Mouse (Mus musculus) forebrain, embryonic 13.5 days (tissue): Measurements from ENCODE around the gene Eml1. TPM values are rescaled to one million over a fixed set of nuclear protein-coding genes. Genes with fewer than 3 reads are reported as not detected.
"Not testable (repeated sequence)": the region's sequence is repeated elsewhere in the genome, so short reads cannot be mapped to it uniquely, and the experiment has no call there.

ENCODE experiments used
- ATAC-seq: fragments of 200-750 bp; cut with Nextera tagmentation; 2 replicates; pipeline ENCODE4 v1.8.0; 2017
- H3K27ac ChIP-seq: fragments of 300-500 bp; sonication (generic); 2 replicates; pipeline ENCODE4 v1.5.1; 2015; ENCODE audit warnings: inconsistent platforms, mild to moderate bottlenecking, moderate library complexity
- H3K27me3 ChIP-seq: fragments of 300-500 bp; sonication (generic); 2 replicates; pipeline ENCODE4 v1.6.1; 2015; ENCODE audit warnings: mild to moderate bottlenecking, inconsistent platforms
- H3K36me3 ChIP-seq: fragments of 300-500 bp; sonication (generic); 2 replicates; pipeline ENCODE4 v1.6.1; 2015; ENCODE audit warnings: mild to moderate bottlenecking, inconsistent platforms; ENCODE audit not compliant: poor library complexity, severe bottlenecking
- H3K4me1 ChIP-seq: fragments of 300-500 bp; sonication (generic); 2 replicates; pipeline ENCODE4 v1.6.1; 2015; ENCODE audit warnings: inconsistent platforms
- H3K4me2 ChIP-seq: fragments of 300-500 bp; sonication (generic); 2 replicates; pipeline ENCODE4 v1.6.1; 2015; ENCODE audit warnings: inconsistent platforms, mild to moderate bottlenecking, moderate library complexity
- H3K4me3 ChIP-seq: fragments of 300-500 bp; sonication (generic); 2 replicates; pipeline ENCODE4 v1.5.1; 2015; ENCODE audit warnings: mild to moderate bottlenecking, inconsistent platforms
- H3K9ac ChIP-seq: fragments of 300-500 bp; sonication (generic); 2 replicates; pipeline ENCODE4 v1.6.1; 2015; ENCODE audit warnings: mild to moderate bottlenecking, inconsistent platforms
- H3K9me3 ChIP-seq: fragments of 300-500 bp; sonication (generic); replicated peaks from 2 replicates; pipeline ENCODE4 v1.6.1; 2016; ENCODE audit warnings: inconsistent platforms
- WGBS: fragments of 180-500 bp; shearing (Covaris S2); methylation state at CpG from one replicate; pipeline ENCODE4 v1.1.7; 2015; 5-methylcytosine and 5-hydroxymethylcytosine counted together
- polyA plus RNA-seq: library from polyadenylated mRNA; unstranded; fragments of >200 nt; fragmentation: Nextera tagmentation; extraction: Ambion mirVana; gene quantifications from 2 replicates; pipeline ENCODE4 v1.2.1, GENCODE M21; 2015

Gene Eml1
- polyA plus RNA-seq, 1 experiment from 2014 or later, result 54.5 TPM

DNA sequence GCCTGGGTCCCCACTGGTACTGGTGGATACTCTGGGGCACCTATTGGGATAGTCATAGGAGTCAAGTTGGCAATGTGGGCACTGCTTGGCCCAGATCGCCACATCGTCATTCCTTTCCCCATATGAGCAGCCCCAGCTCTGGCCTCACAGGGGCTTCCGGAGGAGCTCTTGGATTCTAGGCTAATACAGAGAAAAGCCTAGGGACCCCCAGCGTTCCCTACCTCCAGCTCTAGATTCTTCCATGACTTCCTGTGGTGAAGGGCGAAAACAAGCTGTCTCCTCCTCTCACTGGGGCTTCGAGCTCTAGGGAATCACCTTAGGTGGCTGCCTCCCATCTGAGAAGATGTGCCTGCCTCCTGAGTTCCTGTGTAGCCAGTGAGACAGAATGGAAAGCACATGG is 119.6 kb downstream of the Eml1 start:
- H3K4me1 ChIP-seq, result peaks cover 36% of the 10 kb centered on the region
- H3K4me2 ChIP-seq, result no peak overlapping the region
- no peak overlapping the region for H3K9ac ChIP-seq
- no peak overlapping the region for H3K4me3 ChIP-seq
- no peak for ATAC-seq
- no peaks in the 10 kb centered on the region for H3K9me3 ChIP-seq
- H3K27me3 ChIP-seq, result no peaks in the 10 kb centered on the region
- H3K27ac ChIP-seq, result 0 out of 2 replicates have a peak overlapping the region, but pooled peaks have one; percentile 2
- no peaks in the 10 kb centered on the region for H3K36me3 ChIP-seq
- 86% methylated on average over 6 of the region's 6 CpGs for WGBS

DNA sequence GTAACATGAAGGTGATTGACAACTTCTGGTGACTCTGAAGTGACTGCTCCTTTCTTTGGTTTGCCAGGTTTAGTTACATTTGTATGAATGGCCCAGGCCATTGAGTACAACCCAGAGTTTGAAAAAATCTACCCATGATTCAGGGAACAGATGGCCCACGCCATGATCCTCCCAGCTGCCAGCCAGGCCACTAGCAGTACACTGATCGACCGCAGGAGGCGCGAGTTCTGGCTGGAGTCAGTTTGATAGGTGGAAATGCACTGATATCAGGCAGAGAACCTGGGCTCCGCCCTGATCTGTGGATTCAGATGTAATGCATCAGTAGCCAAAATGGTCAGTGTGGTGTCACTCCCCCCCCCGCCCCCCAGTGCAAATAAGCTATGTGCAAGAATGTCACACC is 120.2 kb downstream of the Eml1 start:
- ATAC-seq, result no peak
- H3K27ac ChIP-seq, result no peak overlapping the region
- no peaks in the 10 kb centered on the region for H3K27me3 ChIP-seq
- no peaks in the 10 kb centered on the region for H3K9me3 ChIP-seq
- no peak overlapping the region for H3K4me2 ChIP-seq
- no peak overlapping the region for H3K9ac ChIP-seq
- WGBS, result 65% methylated on average over 7 of the region's 7 CpGs
- peaks cover 42% of the 10 kb centered on the region for H3K4me1 ChIP-seq
- no peak overlapping the region for H3K4me3 ChIP-seq
- no peaks in the 10 kb centered on the region for H3K36me3 ChIP-seq

DNA sequence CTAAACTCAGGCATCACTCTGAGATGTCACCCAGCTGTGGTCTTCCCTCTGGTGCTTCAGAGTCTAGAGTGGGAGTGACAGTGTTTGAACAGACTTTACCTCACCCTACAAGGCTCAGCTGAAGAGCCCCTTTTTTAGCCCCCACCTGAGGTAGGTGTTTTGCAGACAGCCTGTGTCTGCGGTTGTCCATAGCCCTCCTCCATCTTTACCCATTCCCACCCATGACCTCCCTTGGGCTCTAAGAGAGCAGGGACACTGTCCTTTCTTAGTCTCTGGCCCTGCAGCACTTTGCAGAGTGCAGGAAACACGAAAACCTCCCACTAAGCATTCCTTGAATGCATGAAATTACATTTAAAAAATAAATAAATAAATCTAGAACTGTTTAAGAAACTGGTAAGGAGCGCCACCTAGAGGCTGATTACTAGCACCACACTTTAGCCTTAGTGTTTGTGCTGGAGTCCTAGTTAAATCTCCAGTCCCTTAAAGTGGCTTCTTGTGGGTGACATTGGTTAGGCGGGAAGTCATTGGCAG is 123.3 kb downstream of the Eml1 start:
- no peak overlapping the region for H3K27ac ChIP-seq
- no peaks in the 10 kb centered on the region for H3K27me3 ChIP-seq
- peaks cover 45% of the 10 kb centered on the region for H3K4me1 ChIP-seq
- no peaks in the 10 kb centered on the region for H3K9me3 ChIP-seq
- no peaks in the 10 kb centered on the region for H3K36me3 ChIP-seq
- peak; percentile 54; the same call in 1 of the 2 replicates for ATAC-seq
- H3K9ac ChIP-seq, result peak overlapping the region; percentile 30; the same call in 1 of the 2 replicates
- WGBS, result 21% methylated on average over 4 of the region's 4 CpGs
- no peak overlapping the region for H3K4me2 ChIP-seq
- H3K4me3 ChIP-seq, result no peak overlapping the region

GRCm38 (mm10) chr12:108495455-108496235 is 124.9 kb downstream of the Eml1 start:
- no peaks in the 10 kb centered on the region for H3K9me3 ChIP-seq
- peaks cover 32% of the 10 kb centered on the region for H3K4me1 ChIP-seq
- no peak overlapping the region for H3K4me2 ChIP-seq
- 61% methylated on average over 8 of the region's 8 CpGs for WGBS
- H3K9ac ChIP-seq, result peak overlapping the region; percentile 38; the same call in 1 of the 2 replicates
- peak overlapping the region; percentile 51 for H3K27ac ChIP-seq
- no peak overlapping the region for H3K4me3 ChIP-seq
- peak; percentile 36; the same call in 1 of the 2 replicates for ATAC-seq
- no peaks in the 10 kb centered on the region for H3K27me3 ChIP-seq
- H3K36me3 ChIP-seq, result no peaks in the 10 kb centered on the region

GRCm38 (mm10) chr12:108503064-108503463 is 132.3 kb downstream of the Eml1 start:
- 70% methylated on average over 10 of the region's 10 CpGs for WGBS
- H3K4me3 ChIP-seq, result no peak overlapping the region
- ATAC-seq, result no peak
- no peaks in the 10 kb centered on the region for H3K4me1 ChIP-seq
- H3K36me3 ChIP-seq, result peaks cover 6% of the 10 kb centered on the region; the same call in 1 of the 2 replicates
- no peaks in the 10 kb centered on the region for H3K27me3 ChIP-seq
- no peak overlapping the region for H3K27ac ChIP-seq
- H3K9me3 ChIP-seq, result no peaks in the 10 kb centered on the region
- H3K4me2 ChIP-seq, result no peak overlapping the region
- no peak overlapping the region for H3K9ac ChIP-seq

GRCm38 (mm10) chr12:108503582-108503981 is 132.8 kb downstream of the Eml1 start:
- Histone ChIP-seq H3K4me1 (no peaks in the 10 kb centered on the region), H3K4me2 (no peak overlapping the region), H3K9ac (no peak overlapping the region), H3K4me3 (no peak overlapping the region), H3K27ac (no peak overlapping the region), H3K27me3 (no peaks in the 10 kb centered on the region), H3K36me3 (peaks cover 6% of the 10 kb centered on the region; the same call in 1 of the 2 replicates), H3K9me3 (no peaks in the 10 kb centered on the region)
- WGBS, result 81% methylated on average over 16 of the region's 16 CpGs
- ATAC-seq, result no peak

DNA sequence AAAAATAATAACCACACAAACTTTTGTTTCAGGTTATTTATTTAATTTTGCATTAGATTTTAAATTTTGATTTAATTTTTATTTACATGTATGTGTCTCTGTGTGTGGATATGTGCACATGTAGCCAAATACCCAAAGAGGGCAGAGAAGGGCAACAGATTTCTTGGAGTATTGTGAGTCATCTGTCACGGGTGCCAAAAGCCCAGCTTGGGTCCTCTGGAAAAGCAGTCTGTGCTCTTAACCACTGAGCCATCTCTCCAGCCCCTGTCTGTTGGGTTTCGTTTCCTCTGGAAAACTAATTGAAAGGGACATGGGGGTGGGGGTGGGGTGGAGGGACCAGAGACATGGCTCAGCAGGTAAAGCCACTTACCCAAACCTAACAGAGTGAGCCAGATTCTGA is 135.1 kb downstream of the Eml1 start:
- H3K4me1 ChIP-seq, result no peaks in the 10 kb centered on the region
- WGBS, result 84% methylated on average over 2 of the region's 2 CpGs
- no peak overlapping the region for H3K4me2 ChIP-seq
- no peaks in the 10 kb centered on the region for H3K27me3 ChIP-seq
- H3K27ac ChIP-seq, result no peak overlapping the region
- peaks cover 6% of the 10 kb centered on the region; the same call in 1 of the 2 replicates for H3K36me3 ChIP-seq
- ATAC-seq, result no peak
- no peaks in the 10 kb centered on the region for H3K9me3 ChIP-seq
- no peak overlapping the region for H3K9ac ChIP-seq
- no peak overlapping the region for H3K4me3 ChIP-seq

GRCm38 (mm10) chr12:108507046-108507445 is 136.3 kb downstream of the Eml1 start:
- not testable (repeated sequence) for H3K4me3 ChIP-seq, ATAC-seq, H3K9me3 ChIP-seq, H3K9ac ChIP-seq, H3K4me1 ChIP-seq, H3K27ac ChIP-seq, H3K36me3 ChIP-seq, H3K4me2 ChIP-seq, H3K27me3 ChIP-seq
- WGBS, result 81% methylated on average over 3 of the region's 3 CpGs

DNA sequence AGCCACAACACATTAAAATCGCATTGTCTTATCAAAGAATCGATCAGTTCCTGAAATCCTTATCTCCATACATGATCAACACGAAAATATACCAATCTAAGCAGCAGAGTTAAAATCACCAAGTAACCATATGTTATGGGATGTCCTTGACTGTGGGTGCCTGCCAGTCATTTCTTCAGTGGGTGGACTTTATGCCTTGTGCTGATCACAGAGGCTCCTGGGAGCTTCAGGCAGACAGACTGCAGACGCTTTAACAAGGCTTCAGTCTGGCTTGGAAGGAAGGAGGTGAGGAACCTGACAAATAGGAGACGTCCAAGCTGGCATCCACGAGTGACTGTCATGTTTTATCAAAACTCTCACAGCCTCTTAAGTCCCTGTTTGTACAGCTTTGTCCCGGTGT is 139.8 kb downstream of the Eml1 start:
- Histone ChIP-seq H3K4me2 (no peak overlapping the region), H3K27me3 (no peaks in the 10 kb centered on the region), H3K9ac (peak overlapping the region; percentile 16; the same call in 1 of the 2 replicates), H3K4me3 (no peak overlapping the region), H3K27ac (no peak overlapping the region), H3K36me3 (peaks cover 34% of the 10 kb centered on the region), H3K9me3 (no peaks in the 10 kb centered on the region), H3K4me1 (no peaks in the 10 kb centered on the region)
- no peak for ATAC-seq
- WGBS, result 74% methylated on average over 7 of the region's 7 CpGs

GRCm38 (mm10) chr12:108511009-108511408 is 140.3 kb downstream of the Eml1 start:
- no peak overlapping the region for H3K4me2 ChIP-seq
- no peak overlapping the region for H3K9ac ChIP-seq
- H3K4me1 ChIP-seq, result no peaks in the 10 kb centered on the region
- H3K4me3 ChIP-seq, result no peak overlapping the region
- WGBS, result 8% methylated on average over 3 of the region's 3 CpGs
- no peak overlapping the region for H3K27ac ChIP-seq
- ATAC-seq, result no peak
- H3K9me3 ChIP-seq, result no peaks in the 10 kb centered on the region
- peaks cover 36% of the 10 kb centered on the region for H3K36me3 ChIP-seq
- H3K27me3 ChIP-seq, result no peaks in the 10 kb centered on the region

GRCm38 (mm10) chr12:108515464-108515863 is 144.7 kb downstream of the Eml1 start:
- Histone ChIP-seq H3K36me3 (peaks cover 67% of the 10 kb centered on the region), H3K9ac (no peak overlapping the region), H3K4me2 (no peak overlapping the region), H3K4me1 (no peaks in the 10 kb centered on the region), H3K27ac (no peak overlapping the region), H3K4me3 (no peak overlapping the region), H3K27me3 (no peaks in the 10 kb centered on the region), H3K9me3 (no peaks in the 10 kb centered on the region)
- ATAC-seq, result no peak
- 97% methylated on average over 12 of the region's 12 CpGs for WGBS

DNA sequence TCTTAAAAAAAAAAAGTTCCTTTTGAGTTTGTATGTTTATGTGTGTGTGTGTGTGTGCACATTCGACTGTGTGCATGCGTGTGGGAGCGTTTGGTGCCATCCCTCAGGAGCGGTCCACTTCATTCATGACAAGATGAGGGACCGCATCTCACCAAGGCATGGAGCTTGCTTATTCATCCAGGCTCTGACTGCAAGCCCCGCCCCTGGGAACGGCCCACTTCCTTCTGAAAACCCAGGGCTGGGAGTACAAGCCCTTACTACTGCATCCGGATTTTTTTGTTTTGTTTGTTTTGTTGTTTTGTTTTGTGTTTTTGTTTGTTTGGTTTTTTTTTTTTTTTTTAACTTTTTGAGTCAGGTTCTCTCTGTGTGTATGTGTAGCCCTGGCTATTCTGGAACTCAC is 148.6 kb downstream of the Eml1 start:
- H3K4me1 ChIP-seq, result no peaks in the 10 kb centered on the region
- H3K27me3 ChIP-seq, result no peaks in the 10 kb centered on the region
- H3K9me3 ChIP-seq, result no peaks in the 10 kb centered on the region
- H3K4me3 ChIP-seq, result no peak overlapping the region
- WGBS, result 79% methylated on average over 8 of the region's 8 CpGs
- ATAC-seq, result no peak
- H3K36me3 ChIP-seq, result peaks cover 80% of the 10 kb centered on the region
- H3K4me2 ChIP-seq, result no peak overlapping the region
- H3K9ac ChIP-seq, result no peak overlapping the region
- no peak overlapping the region for H3K27ac ChIP-seq
